24 mouse cellular contexts compared by ENCODE assay signal in genomic region chr16:74191621-74192020, GRCm38 (mm10).
A peak's percentile ranks its signal among the peaks of the same experiment; 100 is the strongest.
DNase-seq lines count a peak whose midpoint lies in the region; ATAC-seq and TF ChIP-seq lines count a peak whose summit lies in the region.
"Had no signal": no experiment of that assay in that cellular context is flagged by ENCODE, and none has a peak within 500 bp of the region (broad histone marks: within the 10 kb centered on the region; RNA-seq: fewer than 3 reads in every experiment).

No protein-coding gene starts in this region.

- H3K27ac ChIP-seq in forebrain, embryonic 11.5 days (ENCODE audit: low read depth, low read length) = no peak overlapping the region
- no peak overlapping the region for H3K27ac ChIP-seq in forebrain, embryonic 10.5 days
- peak overlapping the region; percentile 11; the same call in 1 of the 2 replicates for H3K27ac ChIP-seq in forebrain, embryonic 13.5 days
- peak overlapping the region; percentile 19; the same call in 1 of the 2 replicates for H3K27ac ChIP-seq in forebrain, embryonic 15.5 days (replicated peaks)
- no peak overlapping the region for H3K27ac ChIP-seq in stomach, postnatal 0 days (replicated peaks)
- H3K27ac ChIP-seq: embryonic facial prominence, embryonic 10.5 days; embryonic facial prominence, embryonic 12.5 days; gastrocnemius, adult 2 months had no signal

- no peaks in the 10 kb centered on the region for H3K36me3 ChIP-seq in forebrain, embryonic 11.5 days (ENCODE audit: control insufficient read depth, insufficient read depth, low read length)
- no peaks in the 10 kb centered on the region for H3K36me3 ChIP-seq in forebrain, embryonic 10.5 days (replicated peaks)
- no peaks in the 10 kb centered on the region for H3K36me3 ChIP-seq in forebrain, embryonic 13.5 days (ENCODE audit: poor library complexity, severe bottlenecking)
- H3K36me3 ChIP-seq in forebrain, embryonic 15.5 days = no peaks in the 10 kb centered on the region
- H3K36me3 ChIP-seq in stomach, postnatal 0 days (ENCODE audit: control insufficient read depth, insufficient read depth, low read length) = no peaks in the 10 kb centered on the region
- H3K36me3 ChIP-seq: embryonic facial prominence, embryonic 10.5 days; embryonic facial prominence, embryonic 12.5 days; G1E had no signal

- ATAC-seq in forebrain, embryonic 11.5 days (replicated peaks; ENCODE audit: low FRiP score) = peak; percentile 82
- peak; percentile 92 for ATAC-seq in forebrain, embryonic 13.5 days
- peak; percentile 80 for ATAC-seq in forebrain, embryonic 15.5 days (replicated peaks)
- no peak for ATAC-seq in stomach, postnatal 0 days (ENCODE audit: low FRiP score, low TSS enrichment)
- ATAC-seq: activated CD4-positive, CD25-positive, alpha-beta regulatory T cell, adult 4 months; CD4-positive, CD25-positive, alpha-beta regulatory T cell, adult 4 months; Patski had no signal

- no peaks in the 10 kb centered on the region for H3K9me3 ChIP-seq in forebrain, embryonic 11.5 days (ENCODE audit: control insufficient read depth, low read length)
- no peaks in the 10 kb centered on the region for H3K9me3 ChIP-seq in forebrain, embryonic 10.5 days
- no peaks in the 10 kb centered on the region for H3K9me3 ChIP-seq in forebrain, embryonic 13.5 days (replicated peaks)
- no peaks in the 10 kb centered on the region for H3K9me3 ChIP-seq in forebrain, embryonic 15.5 days
- H3K9me3 ChIP-seq in stomach, postnatal 0 days (ENCODE audit: control insufficient read depth, low read length) = no peaks in the 10 kb centered on the region
- H3K9me3 ChIP-seq: embryonic facial prominence, embryonic 10.5 days; embryonic facial prominence, embryonic 12.5 days; G1E had no signal

- no peaks in the 10 kb centered on the region; the same call in 1 of the 2 replicates for H3K4me1 ChIP-seq in forebrain, embryonic 11.5 days (replicated peaks; ENCODE audit: control insufficient read depth, insufficient read depth, low read length)
- peaks cover 20% of the 10 kb centered on the region for H3K4me1 ChIP-seq in forebrain, embryonic 10.5 days
- peaks cover 23% of the 10 kb centered on the region for H3K4me1 ChIP-seq in forebrain, embryonic 13.5 days
- peaks cover 16% of the 10 kb centered on the region for H3K4me1 ChIP-seq in forebrain, embryonic 15.5 days
- H3K4me1 ChIP-seq in stomach, postnatal 0 days (replicated peaks; ENCODE audit: control insufficient read depth, insufficient read depth) = no peaks in the 10 kb centered on the region
- H3K4me1 ChIP-seq: embryonic facial prominence, embryonic 10.5 days; embryonic facial prominence, embryonic 12.5 days had no signal

- H3K27me3 ChIP-seq in forebrain, embryonic 11.5 days (ENCODE audit: control insufficient read depth, insufficient read depth, low read length) = no peaks in the 10 kb centered on the region
- no peaks in the 10 kb centered on the region for H3K27me3 ChIP-seq in forebrain, embryonic 10.5 days (ENCODE audit: poor library complexity, severe bottlenecking)
- no peaks in the 10 kb centered on the region for H3K27me3 ChIP-seq in forebrain, embryonic 13.5 days
- no peaks in the 10 kb centered on the region for H3K27me3 ChIP-seq in forebrain, embryonic 15.5 days
- no peaks in the 10 kb centered on the region for H3K27me3 ChIP-seq in stomach, postnatal 0 days (ENCODE audit: control insufficient read depth, insufficient read depth, low read length)
- H3K27me3 ChIP-seq: CH12.LX; embryonic facial prominence, embryonic 12.5 days; Patski had no signal

- H3K9ac ChIP-seq in forebrain, embryonic 11.5 days (ENCODE audit: low read length) = no peak overlapping the region
- no peak overlapping the region for H3K9ac ChIP-seq in forebrain, embryonic 13.5 days
- no peak overlapping the region for H3K9ac ChIP-seq in forebrain, embryonic 15.5 days (replicated peaks)
- no peak overlapping the region for H3K9ac ChIP-seq in stomach, postnatal 0 days (ENCODE audit: low read length)
- H3K9ac ChIP-seq: embryonic facial prominence, embryonic 12.5 days had no signal

- 67% methylated on average over 2 of the region's 2 CpGs for WGBS in forebrain, embryonic 11.5 days
- 87% methylated on average over 2 of the region's 2 CpGs for WGBS in forebrain, embryonic 10.5 days
- 30% methylated on average over 2 of the region's 2 CpGs for WGBS in forebrain, embryonic 13.5 days
- 26% methylated on average over 2 of the region's 2 CpGs for WGBS in forebrain, embryonic 15.5 days
- WGBS in stomach, postnatal 0 days = 89% methylated on average over 2 of the region's 2 CpGs

- no peak overlapping the region for H3K4me3 ChIP-seq in forebrain, embryonic 11.5 days (ENCODE audit: low read depth, low read length)
- no peak overlapping the region for H3K4me3 ChIP-seq in forebrain, embryonic 10.5 days
- H3K4me3 ChIP-seq in forebrain, embryonic 13.5 days = no peak overlapping the region
- no peak overlapping the region for H3K4me3 ChIP-seq in forebrain, embryonic 15.5 days
- no peak overlapping the region for H3K4me3 ChIP-seq in stomach, postnatal 0 days (ENCODE audit: low read depth, low read length)
- H3K4me3 ChIP-seq: embryonic facial prominence, embryonic 10.5 days; embryonic facial prominence, embryonic 12.5 days; gastrocnemius, adult 2 months had no signal

- TF ChIP-seq EP300 in stomach, postnatal 0 days (optimal IDR thresholded peaks at IDR 0.05) = no peak

- H3K4me2 ChIP-seq in forebrain, embryonic 11.5 days (ENCODE audit: low read depth, low read length, severe bottlenecking) = no peak overlapping the region
- no peak overlapping the region for H3K4me2 ChIP-seq in forebrain, embryonic 13.5 days
- no peak overlapping the region for H3K4me2 ChIP-seq in forebrain, embryonic 15.5 days (replicated peaks)
- H3K4me2 ChIP-seq in stomach, postnatal 0 days (replicated peaks; ENCODE audit: low read depth) = no peak overlapping the region
- H3K4me2 ChIP-seq: embryonic facial prominence, embryonic 12.5 days had no signal

- DNase-seq in forebrain, embryonic 11.5 days (ENCODE audit: low spot score) = no peak
- no peak for DNase-seq in forebrain, embryonic 10.5 days (ENCODE audit: extremely low spot score, low spot score)
- peak; percentile 6 for DNase-seq in brain, adult 2 months (ENCODE audit: low read depth, low spot score)
- no peak for DNase-seq in stomach, postnatal 0 days (ENCODE audit: low spot score)
- no peak for DNase-seq in gastrocnemius, postnatal 25 days
- no peak for DNase-seq in cerebellum, adult 11 months
- DNase-seq: adrenal gland, adult 8-10 months; adrenal gland, postnatal 14 days; adrenal gland, postnatal 36 days; B cell, adult 2 months; cerebellum, adult 18-20 months; cerebellum, adult 8-10 months; cerebellum, postnatal 10 days; cerebellum, postnatal 25 days; gastrocnemius, adult 2 months had no signal

- TF ChIP-seq CTCF in stomach, postnatal 0 days (IDR thresholded peaks at IDR 0.05; ENCODE audit: low read depth) = no peak

Comparison
In these comparisons a context has a peak if more than half of its experiments do, and no peak if none do; other contexts are left out.
1. H3K27ac ChIP-seq: peak in forebrain, embryonic 13.5 days (single experiment) and forebrain, embryonic 15.5 days (single experiment); none in forebrain, embryonic 11.5 days (single experiment), forebrain, embryonic 10.5 days (single experiment) and stomach, postnatal 0 days (single experiment).